Mouse (Mus musculus) kidney, postnatal 0 days (tissue): ENCODE measurements around the gene Sema5b. TPM values are rescaled to one million over a fixed set of nuclear protein-coding genes. Genes with fewer than 3 reads are reported as not detected.
"Not testable (repeated sequence)": the region's sequence is repeated elsewhere in the genome, so short reads cannot be mapped to it uniquely, and the experiment has no call there.

Experiments used
- ATAC-seq: fragments of 200-750 bp; cut with Nextera tagmentation; replicated peaks from 2 replicates; pipeline ENCODE4 v1.8.0; 2017; ENCODE audit warnings: low read depth, moderate number of reproducible peaks, moderate TSS enrichment, moderate library complexity; ENCODE audit not compliant: low FRiP score
- DNase-seq: peaks from one replicate; pipeline ENCODE4 v3.0.0-alpha.2; 2016; ENCODE audit warnings: low spot score
- H3K27ac ChIP-seq: fragments of 300-500 bp; sonication (generic); 2 replicates; pipeline ENCODE4 v1.5.1; 2014; ENCODE audit warnings: mild to moderate bottlenecking
- H3K27me3 ChIP-seq: fragments of 300-500 bp; sonication (generic); 2 replicates; pipeline ENCODE4 v1.6.1; 2014; ENCODE audit warnings: low read length, mixed read lengths; ENCODE audit not compliant: insufficient read depth
- H3K36me3 ChIP-seq: fragments of 300-500 bp; sonication (generic); 2 replicates; pipeline ENCODE4 v1.6.1; 2014; ENCODE audit warnings: low read length, mixed read lengths; ENCODE audit not compliant: insufficient read depth
- H3K4me1 ChIP-seq: fragments of 300-500 bp; sonication (generic); replicated peaks from 2 replicates; pipeline ENCODE4 v1.6.1; 2014; ENCODE audit warnings: antibody characterized with exemption, low read length, mixed read lengths; ENCODE audit not compliant: insufficient read depth
- H3K4me2 ChIP-seq: fragments of 300-500 bp; sonication (generic); 2 replicates; pipeline ENCODE4 v1.6.1; 2014; ENCODE audit warnings: mild to moderate bottlenecking, low read length, moderate library complexity, mixed read lengths
- H3K4me3 ChIP-seq: fragments of 300-500 bp; sonication (generic); replicated peaks from 2 replicates; pipeline ENCODE4 v1.5.1; 2014; ENCODE audit warnings: low read depth, low read length
- H3K9ac ChIP-seq: fragments of 300-500 bp; sonication (generic); 2 replicates; pipeline ENCODE4 v1.6.1; 2014; ENCODE audit warnings: low read depth, low read length
- H3K9me3 ChIP-seq: fragments of 300-500 bp; sonication (generic); replicated peaks from 2 replicates; pipeline ENCODE4 v1.6.1; 2016; ENCODE audit warnings: low read length, inconsistent platforms, mixed read lengths
- CTCF ChIP-seq: IDR thresholded peaks from 2 replicates; pipeline ENCODE4 v1.5.1; 2016; ENCODE audit warnings: antibody characterized with exemption, low read depth, mild to moderate bottlenecking, moderate library complexity
- WGBS: fragments of 180-500 bp; shearing (Covaris S2); extraction: QIAGEN DNeasy Blood & Tissue Kit; methylation state at CpG from one replicate; pipeline ENCODE4 v1.1.7; 2014; 5-methylcytosine and 5-hydroxymethylcytosine counted together
- polyA plus RNA-seq: library from polyadenylated mRNA; unstranded; fragments of >200 nt; fragmentation: Nextera tagmentation; extraction: Ambion mirVana; gene quantifications from 2 replicates; pipeline ENCODE4 v1.2.1, GENCODE M21; 2015

The Sema5b gene
- polyA plus RNA-seq, 1 experiment from 2014 or later = 1.7 TPM

DNA sequence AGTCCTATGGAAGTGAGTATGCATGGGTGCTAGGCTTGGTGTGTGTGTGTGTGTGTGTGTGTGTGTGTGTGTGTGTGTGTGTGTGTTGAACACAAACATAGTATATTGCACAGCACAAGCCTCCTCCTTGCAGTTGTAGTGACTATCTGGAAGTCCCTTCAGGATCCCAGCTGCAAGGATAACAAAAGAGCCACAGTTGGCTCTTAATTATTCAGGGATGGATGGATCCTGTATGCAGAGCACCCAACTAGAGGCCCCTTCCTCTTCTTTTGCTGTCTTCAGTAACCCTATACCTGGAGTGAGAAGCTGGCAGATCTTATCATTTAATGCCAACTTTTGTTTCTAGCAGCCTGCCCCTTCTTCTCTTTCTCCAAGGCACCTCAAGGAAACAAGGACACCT is 7.0 kb downstream of the Sema5b start:
- Histone ChIP-seq H3K27me3 (no peaks in the 10 kb centered on the region), H3K4me2 (no peak overlapping the region), H3K4me1 (no peaks in the 10 kb centered on the region), H3K9ac (no peak overlapping the region), H3K27ac (no peak overlapping the region), H3K9me3 (no peaks in the 10 kb centered on the region), H3K4me3 (no peak overlapping the region), H3K36me3 (no peaks in the 10 kb centered on the region)
- ATAC-seq (no peak), DNase-seq (no peak)
- TF ChIP-seq CTCF = no peak

- no peak for ATAC-seq
These were observed 8.4 kb downstream of the Sema5b start for GRCm38 (mm10) chr16:35549354-35549753.

DNA sequence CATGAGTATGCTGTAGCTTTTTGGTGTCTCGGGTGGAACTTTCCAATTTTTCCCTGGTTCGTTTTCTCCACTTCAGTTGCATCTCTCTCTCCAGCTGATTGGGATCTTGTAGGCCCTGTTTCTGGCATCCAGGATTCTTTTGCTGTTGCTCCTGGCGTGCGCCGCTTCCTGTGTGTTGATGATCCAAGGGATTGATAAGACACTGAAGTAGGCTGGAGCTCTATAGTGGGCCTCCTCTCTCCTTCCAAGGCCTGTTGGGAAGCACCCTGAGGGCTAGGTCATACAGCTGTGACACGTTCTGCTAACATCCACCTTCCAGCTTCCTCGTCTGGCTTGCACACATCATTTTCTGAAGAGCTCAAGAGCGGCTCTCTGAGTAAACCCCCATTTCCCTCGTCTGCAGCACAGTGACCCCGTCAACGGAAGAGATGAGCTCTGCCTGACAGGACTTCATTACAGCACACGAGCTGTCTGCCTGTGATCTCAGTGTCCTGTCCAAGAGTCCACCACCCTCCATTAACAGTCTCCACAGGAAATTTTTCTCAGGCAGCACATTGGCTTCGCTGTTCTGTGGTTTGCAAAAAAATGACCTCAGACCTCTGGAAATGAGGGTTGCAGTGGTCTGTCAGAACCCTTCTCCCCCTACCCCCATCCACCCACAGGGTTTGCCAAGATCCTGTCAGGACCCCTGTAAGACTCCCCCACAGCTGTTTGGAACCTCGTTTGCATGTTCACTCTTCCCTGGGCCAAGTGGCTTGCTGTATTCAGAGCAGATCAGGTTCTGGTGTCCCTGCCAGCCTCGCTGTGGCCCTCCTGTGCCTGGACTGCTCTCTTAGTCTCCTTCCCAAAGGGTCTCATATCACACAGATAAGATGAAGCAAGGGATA is 14.9 kb downstream of the Sema5b start:
- Histone ChIP-seq H3K4me3 (no peak overlapping the region), H3K9ac (no peak overlapping the region), H3K36me3 (no peaks in the 10 kb centered on the region), H3K9me3 (no peaks in the 10 kb centered on the region), H3K4me1 (no peaks in the 10 kb centered on the region), H3K4me2 (no peak overlapping the region), H3K27ac (no peak overlapping the region), H3K27me3 (no peaks in the 10 kb centered on the region)
- no peak for TF ChIP-seq CTCF
- DNase-seq (no peak), ATAC-seq (no peak)
- 53% methylated on average over 15 of the region's 15 CpGs for WGBS

More at GRCm38 (mm10) chr16:35549354-35549753, 8.4 kb downstream of the Sema5b start:
- Histone ChIP-seq H3K36me3 (no peaks in the 10 kb centered on the region), H3K4me1 (no peaks in the 10 kb centered on the region), H3K4me3 (no peak overlapping the region), H3K9me3 (no peaks in the 10 kb centered on the region), H3K9ac (no peak overlapping the region), H3K27ac (no peak overlapping the region), H3K27me3 (no peaks in the 10 kb centered on the region), H3K4me2 (no peak overlapping the region)
- no peak for TF ChIP-seq CTCF
- WGBS = 94% methylated on average over 2 of the region's 2 CpGs
- no peak for DNase-seq

- H3K27me3 ChIP-seq = no peaks in the 10 kb centered on the region
- H3K4me3 ChIP-seq = no peak overlapping the region
- H3K9me3 ChIP-seq = no peaks in the 10 kb centered on the region
- no peak overlapping the region for H3K27ac ChIP-seq
- DNase-seq (peak; percentile 68), ATAC-seq (no peak)
- H3K4me1 ChIP-seq = no peaks in the 10 kb centered on the region
- WGBS = 43% methylated on average over 6 of the region's 6 CpGs
- H3K9ac ChIP-seq = no peak overlapping the region
- peak; percentile 15; the same call in 1 of the 2 replicates for TF ChIP-seq CTCF
- H3K4me2 ChIP-seq = no peak overlapping the region
- no peaks in the 10 kb centered on the region for H3K36me3 ChIP-seq
These were observed 16.1 kb downstream of the Sema5b start for GRCm38 (mm10) chr16:35557038-35557437.

DNA sequence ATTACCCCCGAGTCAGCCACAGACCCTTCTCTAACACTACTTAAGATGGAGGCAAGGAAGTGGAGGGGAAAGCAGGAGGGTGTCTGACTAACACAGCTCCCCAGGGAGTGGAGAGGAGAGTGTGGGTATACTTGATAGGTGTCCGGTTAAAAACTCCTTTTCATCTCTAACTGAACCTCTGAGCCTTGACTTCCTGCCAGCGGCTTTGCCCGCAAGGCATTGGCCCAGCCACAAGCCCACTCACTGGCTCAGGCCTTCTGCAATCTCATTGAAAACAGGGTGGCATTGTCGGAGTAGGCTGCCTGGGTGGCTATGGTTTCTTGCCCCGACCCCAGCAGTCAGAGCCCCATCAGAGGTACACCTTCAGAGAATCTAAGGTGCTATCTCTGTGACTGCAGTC is 20.6 kb downstream of the Sema5b start:
- Histone ChIP-seq H3K4me3 (no peak overlapping the region), H3K27me3 (no peaks in the 10 kb centered on the region), H3K9ac (no peak overlapping the region), H3K4me2 (no peak overlapping the region), H3K27ac (no peak overlapping the region), H3K4me1 (0 out of 2 replicates have a peak, but pooled peaks cover 4% of the 10 kb centered on the region), H3K36me3 (no peaks in the 10 kb centered on the region), H3K9me3 (no peaks in the 10 kb centered on the region)
- DNase-seq (no peak), ATAC-seq (no peak)
- WGBS = 69% methylated on average over 6 of the region's 6 CpGs
- TF ChIP-seq CTCF = no peak

GRCm38 (mm10) chr16:35564246-35564905 is 23.4 kb downstream of the Sema5b start:
- no peak overlapping the region for H3K4me3 ChIP-seq
- ATAC-seq (no peak), DNase-seq (peak; percentile 51)
- no peak overlapping the region for H3K4me2 ChIP-seq
- no peak overlapping the region for H3K27ac ChIP-seq
- no peak for TF ChIP-seq CTCF
- H3K36me3 ChIP-seq = no peaks in the 10 kb centered on the region
- no peak overlapping the region for H3K9ac ChIP-seq
- no peaks in the 10 kb centered on the region for H3K27me3 ChIP-seq
- H3K4me1 ChIP-seq = 0 out of 2 replicates have a peak, but pooled peaks cover 4% of the 10 kb centered on the region
- WGBS = 70% methylated on average over 22 of the region's 22 CpGs
- H3K9me3 ChIP-seq = no peaks in the 10 kb centered on the region

- not testable (repeated sequence) for H3K36me3 ChIP-seq, H3K27ac ChIP-seq, H3K9ac ChIP-seq, ATAC-seq, H3K4me3 ChIP-seq, H3K9me3 ChIP-seq, H3K4me1 ChIP-seq, DNase-seq, H3K27me3 ChIP-seq, H3K4me2 ChIP-seq
- whole genome bisulfite sequencing = 97% methylated on average over 5 of the region's 5 CpGs
These were observed 24.7 kb downstream of the Sema5b start for GRCm38 (mm10) chr16:35565601-35566000.
